Mouse (Mus musculus): ENCODE measurements at regions not wholly inside any gene's neighbourhood (a gene's known extent, or its start where the extent isn't known, plus 50 kb on each side); places are given as distances from the start of the nearest gene placed in this dataset.

DNA sequence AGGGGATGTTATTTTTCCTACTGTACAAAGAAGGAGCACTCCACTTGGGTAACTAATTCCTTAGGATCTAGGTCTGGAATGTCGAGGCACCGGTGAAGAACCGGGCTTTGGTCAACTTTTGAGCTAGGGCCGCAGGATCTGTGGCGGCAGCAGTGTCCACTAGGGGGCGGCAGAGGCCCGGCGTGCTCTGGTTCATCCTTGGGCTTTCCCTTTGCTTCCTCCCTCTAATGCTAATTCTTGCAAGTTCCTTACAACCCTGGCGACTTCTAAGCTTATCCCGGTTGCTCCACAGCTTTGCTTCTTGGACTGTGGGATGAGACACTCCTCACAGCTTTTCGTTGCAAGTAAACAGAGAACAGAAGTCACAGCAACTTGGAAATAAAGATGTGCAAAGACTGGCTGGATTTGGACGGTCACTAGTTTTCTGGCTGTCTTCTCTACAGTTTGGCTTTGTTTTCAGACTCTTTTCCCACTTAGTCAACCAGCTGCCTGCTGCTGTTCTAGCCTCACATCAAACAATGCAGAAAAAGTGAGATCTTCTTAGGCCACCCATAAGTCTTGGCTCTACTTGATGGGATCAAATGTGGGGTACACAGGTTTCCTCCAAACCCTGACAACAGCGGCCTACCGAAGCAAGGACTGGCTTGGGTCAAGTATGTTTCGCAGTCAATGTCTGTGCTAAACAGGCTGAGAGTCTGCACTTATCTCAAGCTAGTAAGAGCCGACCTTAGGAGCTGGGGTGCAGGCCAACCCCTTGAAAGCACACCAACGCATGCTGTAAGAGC lies 51.2 kb upstream of the Tmem72 start:
- 30% methylated on average over 17 of the region's 17 CpGs for WGBS
- Histone ChIP-seq H3K36me3 (no peaks in the 10 kb centered on the region), H3K9ac (no peak overlapping the region), H3K27me3 (replicated peaks) (no peaks in the 10 kb centered on the region), H3K4me2 (no peak overlapping the region), H3K4me3 (replicated peaks) (no peak overlapping the region), H3K27ac (peak overlapping the region; percentile 55; the same call in 1 of the 2 replicates), H3K4me1 (peaks cover 6% of the 10 kb centered on the region), H3K9me3 (no peaks in the 10 kb centered on the region)
- ATAC-seq (ENCODE audit: insufficient read depth, low FRiP score, low read depth) = no peak

DNA sequence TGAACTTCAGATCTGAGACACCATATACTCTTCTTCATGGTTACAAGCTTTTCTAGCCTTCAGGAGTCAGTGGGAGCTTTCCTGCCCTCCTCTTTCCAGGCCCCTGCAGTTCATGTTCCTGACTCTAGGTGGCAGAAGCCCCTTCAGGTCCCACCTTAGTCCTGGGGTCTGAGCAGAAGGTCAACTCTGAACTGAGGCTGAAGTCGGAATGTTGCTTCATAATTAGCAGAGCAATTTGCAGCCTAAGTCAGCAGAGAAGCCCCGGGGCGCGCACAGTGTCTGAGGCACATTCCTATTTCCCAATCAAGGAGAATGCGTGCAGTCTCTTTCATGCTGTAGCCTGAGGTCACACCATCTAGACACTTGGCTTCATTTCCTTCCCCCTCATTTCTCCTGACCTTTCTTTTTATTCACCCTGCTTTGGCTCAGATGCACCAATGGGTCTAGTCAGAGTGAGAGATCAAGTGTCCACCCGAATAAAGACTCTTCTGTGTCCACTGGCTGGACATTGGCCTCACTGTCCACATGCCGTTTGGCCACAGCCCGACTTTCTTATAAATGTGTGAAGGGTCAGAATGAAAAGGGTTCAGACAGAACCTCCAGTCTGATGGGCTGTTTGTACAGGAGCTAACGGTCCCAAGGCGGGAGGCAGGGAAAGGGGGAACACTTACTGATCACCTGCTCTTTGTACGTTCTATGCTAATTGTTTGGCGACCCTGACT lies 58.4 kb upstream of the Tmem72 start:
- no peaks in the 10 kb centered on the region for H3K4me1 ChIP-seq
- no peaks in the 10 kb centered on the region for H3K9me3 ChIP-seq
- no peak for ATAC-seq (ENCODE audit: insufficient read depth, low FRiP score, low read depth)
- no peak overlapping the region for H3K4me3 ChIP-seq (replicated peaks)
- no peaks in the 10 kb centered on the region for H3K27me3 ChIP-seq (replicated peaks)
- H3K36me3 ChIP-seq = no peaks in the 10 kb centered on the region
- H3K4me2 ChIP-seq = no peak overlapping the region
- no peak overlapping the region for H3K9ac ChIP-seq
- H3K27ac ChIP-seq = no peak overlapping the region
- WGBS = 83% methylated on average over 12 of the region's 12 CpGs

DNA sequence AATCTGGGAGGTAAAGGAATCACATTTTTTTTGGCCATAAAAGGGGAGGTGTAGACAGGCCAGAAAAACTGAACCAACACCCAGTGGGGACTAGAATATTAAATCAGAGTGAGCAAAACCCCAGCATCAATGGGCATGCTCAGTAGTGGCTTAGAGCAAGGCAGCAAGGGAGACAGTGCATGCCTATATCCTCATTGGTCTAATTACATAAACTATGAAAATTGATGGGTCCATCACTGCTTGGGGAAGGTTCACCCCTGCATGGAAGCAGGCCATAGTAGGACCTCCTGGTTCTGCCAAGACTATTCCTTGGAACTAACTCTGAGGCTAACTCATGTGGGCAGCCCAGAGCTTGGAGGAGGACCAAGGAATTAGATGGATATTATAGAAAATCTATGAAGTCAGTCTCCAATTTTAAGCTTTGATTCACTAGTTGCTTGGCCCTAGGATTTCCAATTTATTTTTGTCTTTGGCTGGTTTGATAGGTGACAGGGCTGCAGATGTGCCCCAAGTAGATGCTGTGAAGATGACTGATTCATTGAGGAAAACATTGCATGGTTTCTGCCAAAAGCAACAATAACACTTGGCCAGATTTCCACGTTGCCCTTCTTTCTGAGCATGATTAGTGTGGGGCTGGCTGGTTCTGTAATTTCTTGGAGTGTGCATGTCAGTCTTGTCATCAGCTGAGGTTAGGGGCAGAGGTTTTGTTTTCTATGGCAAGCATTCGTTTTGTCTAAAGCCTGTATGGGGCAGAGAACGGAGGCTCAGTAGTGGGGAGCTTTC lies 70.0 kb upstream of the Tmem72 start:
- Histone ChIP-seq H3K27ac (no peak overlapping the region), H3K9me3 (no peaks in the 10 kb centered on the region), H3K4me2 (no peak overlapping the region), H3K4me1 (no peaks in the 10 kb centered on the region), H3K4me3 (replicated peaks) (no peak overlapping the region), H3K36me3 (no peaks in the 10 kb centered on the region), H3K9ac (no peak overlapping the region), H3K27me3 (replicated peaks) (no peaks in the 10 kb centered on the region)
- 54% methylated on average over 3 of the region's 3 CpGs for WGBS
- ATAC-seq (ENCODE audit: insufficient read depth, low FRiP score, low read depth) = no peak

DNA sequence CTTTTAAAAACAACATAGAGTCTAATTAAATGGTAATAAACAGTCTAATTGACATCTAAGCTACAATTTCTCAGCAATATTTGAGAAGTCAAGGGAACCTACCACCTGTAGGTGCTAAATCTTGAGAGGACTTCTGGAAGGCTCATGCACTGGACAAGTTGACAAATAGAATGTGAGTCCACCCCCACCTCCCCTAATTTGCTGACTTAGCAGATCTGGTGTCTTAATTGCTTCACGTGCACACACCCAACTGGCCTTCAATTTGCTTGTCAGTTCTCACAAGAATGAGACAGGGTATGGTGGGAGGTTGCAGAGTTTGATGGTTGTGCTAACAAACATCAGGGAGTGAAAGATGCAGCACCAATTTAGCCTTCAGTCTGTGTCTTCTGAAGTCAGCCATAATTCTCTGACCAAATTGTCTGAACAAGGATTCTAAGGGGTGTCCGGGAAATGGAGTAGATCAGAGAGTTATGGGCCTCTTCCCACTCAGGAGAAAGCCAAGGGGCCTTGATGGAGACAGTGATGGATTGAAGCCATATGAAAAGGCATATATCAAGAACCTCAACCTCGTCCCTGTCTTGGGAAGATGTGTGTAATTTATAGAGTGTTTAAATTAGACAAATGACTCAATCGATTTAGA lies 76.7 kb upstream of the Tmem72 start:
- no peak overlapping the region for H3K4me2 ChIP-seq
- no peak overlapping the region for H3K27ac ChIP-seq
- no peak overlapping the region for H3K9ac ChIP-seq
- no peaks in the 10 kb centered on the region for H3K9me3 ChIP-seq
- ATAC-seq (ENCODE audit: insufficient read depth, low FRiP score, low read depth) = peak; percentile 54; the same call in 1 of the 2 replicates
- H3K4me3 ChIP-seq (replicated peaks) = no peak overlapping the region
- no peaks in the 10 kb centered on the region for H3K27me3 ChIP-seq (replicated peaks)
- WGBS = 37% methylated on average over 4 of the region's 4 CpGs
- no peaks in the 10 kb centered on the region for H3K36me3 ChIP-seq
- 0 out of 2 replicates have a peak, but pooled peaks cover 4% of the 10 kb centered on the region for H3K4me1 ChIP-seq

DNA sequence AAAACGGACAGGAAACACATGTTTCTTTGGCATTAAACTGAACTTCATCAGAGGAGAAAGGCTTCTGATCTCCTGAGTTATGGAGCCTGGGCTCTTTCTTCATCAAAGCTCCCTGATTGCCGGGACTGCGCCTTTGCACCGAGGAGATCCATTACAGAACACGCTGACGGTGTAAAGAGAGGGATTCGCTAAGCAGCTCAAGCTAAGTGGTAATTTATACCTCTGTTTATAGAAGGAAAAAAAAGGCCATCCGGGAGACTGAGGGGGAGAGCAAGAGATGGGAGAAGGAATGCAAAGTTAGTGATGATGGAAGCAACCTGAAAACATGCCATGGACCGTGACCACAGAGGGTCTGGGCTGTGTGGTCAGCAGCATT lies 77.2 kb upstream of the Tmem72 start:
- Histone ChIP-seq H3K4me1 (0 out of 2 replicates have a peak, but pooled peaks cover 4% of the 10 kb centered on the region), H3K4me2 (no peak overlapping the region), H3K9me3 (no peaks in the 10 kb centered on the region), H3K4me3 (replicated peaks) (no peak overlapping the region), H3K27ac (no peak overlapping the region; the same call in 1 of the 2 replicates), H3K27me3 (replicated peaks) (no peaks in the 10 kb centered on the region), H3K36me3 (no peaks in the 10 kb centered on the region), H3K9ac (no peak overlapping the region)
- peak; percentile 68; the same call in 1 of the 2 replicates for ATAC-seq (ENCODE audit: insufficient read depth, low FRiP score, low read depth)
- 30% methylated on average over 9 of the region's 9 CpGs for WGBS

DNA sequence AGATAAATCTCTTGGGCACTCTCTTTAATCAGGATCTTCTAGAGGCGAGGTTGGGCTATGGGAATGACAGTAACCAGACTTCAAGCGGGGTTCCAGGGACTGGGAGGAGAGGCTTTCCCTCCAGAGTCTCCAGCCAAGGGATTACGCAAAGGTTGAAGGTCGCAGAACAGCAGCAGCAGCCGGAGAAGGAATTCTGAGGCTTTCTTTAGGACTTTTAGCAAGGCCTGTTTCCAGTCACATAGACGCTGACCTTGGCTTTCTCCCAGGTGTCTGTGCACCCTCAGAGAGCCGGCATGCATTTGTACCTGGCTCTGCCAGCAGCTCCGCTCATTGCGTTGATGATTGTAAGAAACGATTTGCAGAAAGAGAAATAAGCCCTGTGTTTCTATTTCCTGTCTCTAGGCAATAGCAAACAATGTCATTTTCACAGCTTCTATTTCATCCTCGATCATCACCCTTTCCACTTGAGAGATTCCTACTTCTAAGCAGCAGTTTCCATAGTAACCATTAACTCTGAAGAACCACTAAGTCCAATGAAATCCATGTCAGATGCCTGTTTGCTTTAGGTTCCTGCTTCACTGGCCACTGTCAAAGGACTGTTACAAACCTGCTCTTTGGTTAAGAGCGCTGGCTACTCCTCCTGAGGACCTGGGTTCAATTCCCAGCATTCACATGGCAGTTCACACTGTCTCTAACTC lies 104.7 kb upstream of the Tmem72 start:
- H3K27ac ChIP-seq = peak overlapping the region; percentile 27; the same call in 1 of the 2 replicates
- no peaks in the 10 kb centered on the region for H3K36me3 ChIP-seq
- WGBS = 32% methylated on average over 12 of the region's 12 CpGs
- H3K4me1 ChIP-seq = no peaks in the 10 kb centered on the region
- H3K4me2 ChIP-seq = no peak overlapping the region
- no peak overlapping the region for H3K4me3 ChIP-seq (replicated peaks)
- H3K27me3 ChIP-seq (replicated peaks) = no peaks in the 10 kb centered on the region
- no peaks in the 10 kb centered on the region for H3K9me3 ChIP-seq
- no peak; the same call in 1 of the 2 replicates for ATAC-seq (ENCODE audit: insufficient read depth, low FRiP score, low read depth)
- H3K9ac ChIP-seq = no peak overlapping the region

DNA sequence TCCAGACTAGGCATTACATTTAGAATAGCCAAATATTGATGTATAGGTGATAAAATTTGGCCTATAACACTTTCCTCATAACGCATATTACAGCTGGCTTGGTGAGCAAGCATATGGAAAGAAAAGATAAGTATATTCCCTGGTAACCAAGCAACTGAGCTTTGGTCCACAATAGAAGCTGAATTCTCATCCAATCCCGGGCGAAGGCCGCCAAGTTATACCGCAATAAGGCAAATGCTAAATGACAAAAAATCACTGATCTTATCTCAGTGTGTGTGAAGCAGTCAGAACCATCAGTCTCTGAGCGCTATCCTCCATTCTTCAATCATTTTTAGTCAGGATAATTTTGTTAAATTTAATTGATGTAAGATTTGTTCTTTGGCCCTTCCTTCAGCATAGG lies 105.9 kb upstream of the Tmem72 start:
- Histone ChIP-seq H3K27me3 (replicated peaks) (no peaks in the 10 kb centered on the region), H3K27ac (no peak overlapping the region), H3K36me3 (no peaks in the 10 kb centered on the region), H3K4me3 (replicated peaks) (no peak overlapping the region), H3K9ac (no peak overlapping the region), H3K4me2 (no peak overlapping the region), H3K4me1 (0 out of 2 replicates have a peak, but pooled peaks cover 4% of the 10 kb centered on the region), H3K9me3 (no peaks in the 10 kb centered on the region)
- no peak for ATAC-seq (ENCODE audit: insufficient read depth, low FRiP score, low read depth)
- WGBS = 92% methylated on average over 6 of the region's 6 CpGs

DNA sequence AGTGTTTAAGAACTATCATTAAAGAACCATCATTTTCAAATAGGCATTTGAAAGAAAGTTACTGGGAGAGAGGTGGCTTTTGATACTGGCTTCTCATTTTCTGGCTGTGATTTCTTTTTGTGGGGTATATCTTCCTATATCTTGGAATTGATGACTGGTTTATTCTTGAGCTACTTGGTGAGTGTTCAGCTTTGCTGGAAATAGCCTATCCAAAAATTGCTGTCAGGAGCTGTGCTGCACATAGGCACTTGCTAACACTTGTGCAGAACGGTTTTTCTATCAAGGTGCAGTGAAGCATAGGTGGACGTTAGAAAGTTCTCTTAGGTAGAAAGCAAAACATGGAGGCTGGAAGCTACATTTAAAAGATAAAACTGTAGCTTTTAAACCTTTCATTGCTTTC lies 108.9 kb upstream of the Tmem72 start:
- Histone ChIP-seq H3K36me3 (no peaks in the 10 kb centered on the region), H3K9ac (no peak overlapping the region), H3K4me1 (0 out of 2 replicates have a peak, but pooled peaks cover 5% of the 10 kb centered on the region), H3K27ac (no peak overlapping the region), H3K9me3 (no peaks in the 10 kb centered on the region), H3K4me2 (no peak overlapping the region), H3K27me3 (replicated peaks) (no peaks in the 10 kb centered on the region), H3K4me3 (replicated peaks) (no peak overlapping the region)
- ATAC-seq (ENCODE audit: insufficient read depth, low FRiP score, low read depth) = no peak
- 80% methylated on average over 2 of the region's 2 CpGs for WGBS

DNA sequence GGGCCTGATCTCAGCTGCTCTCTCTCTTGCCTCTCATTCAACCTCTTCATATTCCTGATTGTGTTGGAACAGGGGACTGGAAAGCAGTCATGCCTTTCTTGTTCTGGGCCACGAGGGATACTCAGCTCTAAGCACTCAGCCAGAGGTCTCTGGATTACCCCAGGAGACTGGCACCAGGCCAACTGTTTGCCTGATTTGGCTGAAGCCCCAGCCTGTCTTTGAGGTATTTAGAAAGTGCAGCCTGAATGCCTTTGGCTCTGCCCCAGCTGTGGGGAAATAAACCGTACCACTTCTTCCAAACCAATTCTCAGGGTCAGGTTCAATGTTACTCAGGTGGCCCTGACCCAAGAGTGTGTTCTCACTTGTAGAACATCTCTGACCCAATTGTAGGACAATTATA lies 112.6 kb upstream of the Tmem72 start:
- Histone ChIP-seq H3K36me3 (no peaks in the 10 kb centered on the region), H3K27ac (no peak overlapping the region), H3K9me3 (no peaks in the 10 kb centered on the region), H3K27me3 (replicated peaks) (no peaks in the 10 kb centered on the region), H3K4me1 (0 out of 2 replicates have a peak, but pooled peaks cover 5% of the 10 kb centered on the region), H3K4me2 (no peak overlapping the region), H3K9ac (no peak overlapping the region), H3K4me3 (replicated peaks) (no peak overlapping the region)
- WGBS = 19% methylated on average over 2 of the region's 2 CpGs
- no peak for ATAC-seq (ENCODE audit: insufficient read depth, low FRiP score, low read depth)

DNA sequence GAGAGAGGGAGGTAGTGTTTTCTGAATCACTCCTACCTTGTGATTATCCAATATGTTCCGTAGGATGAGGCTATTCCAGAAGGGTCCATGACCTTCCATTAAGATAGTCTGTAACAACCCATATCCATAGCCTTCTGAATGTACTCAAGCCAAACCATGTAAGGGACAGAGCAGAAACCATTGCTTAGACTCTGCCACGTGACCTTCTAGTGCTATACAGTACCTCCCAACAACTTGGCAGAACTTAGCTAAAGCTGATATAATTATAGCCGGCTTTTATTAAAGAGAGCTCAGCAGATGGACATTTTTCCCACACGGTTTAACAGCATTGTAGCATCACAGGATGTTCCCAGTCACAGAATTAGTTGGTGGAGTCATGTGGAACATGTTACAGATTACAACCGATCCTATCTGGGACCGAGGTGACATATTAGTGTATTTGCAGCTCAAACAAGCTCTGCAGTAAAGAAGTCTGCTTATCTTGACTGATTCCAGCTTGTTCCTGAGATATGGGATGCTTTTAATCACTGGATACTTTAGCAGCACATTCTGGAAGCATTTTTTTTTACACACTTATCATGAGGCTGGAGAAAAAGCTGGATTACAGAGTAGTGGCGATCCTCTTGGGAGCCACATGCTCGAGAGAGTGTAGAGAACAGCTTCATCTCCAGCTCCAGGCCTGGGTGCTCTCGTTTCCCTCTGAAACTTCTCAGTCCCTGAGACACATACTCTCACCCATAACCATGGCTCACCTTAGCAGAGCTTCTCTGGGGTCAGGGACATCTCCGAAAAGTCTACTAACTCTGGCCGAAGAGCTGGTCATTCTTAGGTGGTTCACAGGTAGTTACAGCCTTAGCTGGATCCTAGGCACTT lies 129.5 kb upstream of the Tmem72 start:
- H3K27me3 ChIP-seq (replicated peaks) = no peaks in the 10 kb centered on the region
- no peaks in the 10 kb centered on the region for H3K36me3 ChIP-seq
- no peak overlapping the region for H3K4me2 ChIP-seq
- no peaks in the 10 kb centered on the region for H3K9me3 ChIP-seq
- peak; percentile 39; the same call in 1 of the 2 replicates for ATAC-seq (ENCODE audit: insufficient read depth, low FRiP score, low read depth)
- H3K9ac ChIP-seq = no peak overlapping the region
- H3K27ac ChIP-seq = no peak overlapping the region
- no peak overlapping the region for H3K4me3 ChIP-seq (replicated peaks)
- 60% methylated on average over 11 of the region's 11 CpGs for WGBS
- no peaks in the 10 kb centered on the region for H3K4me1 ChIP-seq
